Mouse (Mus musculus) stomach, postnatal 0 days (tissue): Measurements from ENCODE around the gene Gm12117. TPM values are rescaled to one million over a fixed set of nuclear protein-coding genes. Genes with fewer than 3 reads are reported as not detected.

ENCODE experiments used
- ATAC-seq: fragments of 200-750 bp; cut with Nextera tagmentation; 2 replicates; pipeline ENCODE4 v1.8.0; 2017; ENCODE audit not compliant: low FRiP score, low TSS enrichment
- DNase-seq: peaks from one replicate; pipeline ENCODE4 v3.0.0-alpha.2; 2016; ENCODE audit warnings: low spot score
- H3K27ac ChIP-seq: fragments of 300-500 bp; sonication (generic); replicated peaks from 2 replicates; pipeline ENCODE4 v1.5.1; 2014; ENCODE audit warnings: mild to moderate bottlenecking, control low read depth
- H3K27me3 ChIP-seq: fragments of 300-500 bp; sonication (generic); 2 replicates; pipeline ENCODE4 v1.6.1; 2014; ENCODE audit warnings: low read length; ENCODE audit not compliant: control insufficient read depth, insufficient read depth
- H3K36me3 ChIP-seq: fragments of 300-500 bp; sonication (generic); 2 replicates; pipeline ENCODE4 v1.6.1; 2014; ENCODE audit warnings: low read length, mixed read lengths; ENCODE audit not compliant: control insufficient read depth, insufficient read depth
- H3K4me1 ChIP-seq: fragments of 300-500 bp; sonication (generic); replicated peaks from 2 replicates; pipeline ENCODE4 v1.6.1; 2014; ENCODE audit warnings: antibody characterized with exemption; ENCODE audit not compliant: control insufficient read depth, insufficient read depth
- H3K4me2 ChIP-seq: fragments of 300-500 bp; sonication (generic); replicated peaks from 2 replicates; pipeline ENCODE4 v1.6.1; 2014; ENCODE audit warnings: low read depth, mild to moderate bottlenecking, control low read depth, moderate library complexity
- H3K4me3 ChIP-seq: fragments of 300-500 bp; sonication (generic); 2 replicates; pipeline ENCODE4 v1.5.1; 2014; ENCODE audit warnings: low read depth, low read length, control low read depth
- H3K9ac ChIP-seq: fragments of 300-500 bp; sonication (generic); 2 replicates; pipeline ENCODE4 v1.6.1; 2014; ENCODE audit warnings: mild to moderate bottlenecking, low read length, control low read depth, mixed read lengths
- H3K9me3 ChIP-seq: fragments of 300-500 bp; sonication (generic); 2 replicates; pipeline ENCODE4 v1.6.1; 2016; ENCODE audit warnings: low read length; ENCODE audit not compliant: control insufficient read depth
- CTCF ChIP-seq: IDR thresholded peaks from 2 replicates; pipeline ENCODE4 v1.5.1; 2016; ENCODE audit warnings: antibody characterized with exemption, low read depth, mild to moderate bottlenecking, moderate library complexity
- EP300 ChIP-seq: optimal IDR thresholded peaks from 2 replicates; pipeline ENCODE3; 2016; ENCODE audit warnings: antibody characterized with exemption
- WGBS: fragments of 180-500 bp; shearing (Covaris S2); extraction: QIAGEN DNeasy Blood & Tissue Kit; methylation state at CpG from one replicate; pipeline ENCODE4 v1.1.7; 2014; 5-methylcytosine and 5-hydroxymethylcytosine counted together
- polyA plus RNA-seq: library from polyadenylated mRNA; unstranded; fragments of >200 nt; fragmentation: Nextera tagmentation; extraction: Ambion mirVana; gene quantifications from 2 replicates; pipeline ENCODE4 v1.2.1, GENCODE M21; 2015

Gene Gm12117
- polyA plus RNA-seq, 1 experiment from 2014 or later = not detected

DNA sequence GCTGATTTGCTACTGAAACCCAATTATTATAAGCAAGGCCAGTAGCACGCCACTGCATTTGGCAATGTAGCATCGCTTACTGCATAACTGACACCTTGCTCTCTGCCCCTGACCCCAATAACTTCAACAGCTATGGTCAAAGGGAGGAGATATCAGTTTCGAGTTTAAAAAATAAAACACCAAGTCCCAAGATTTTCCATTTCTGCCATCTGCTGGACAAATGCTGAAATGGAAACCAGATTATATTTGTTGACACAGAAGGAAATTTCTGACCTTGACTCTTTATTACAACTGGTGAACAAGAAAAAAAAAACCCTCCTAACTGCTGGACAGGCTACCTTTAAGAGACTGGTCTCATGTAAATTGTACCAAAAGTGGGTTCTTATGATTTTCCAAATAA lies 18.9 kb upstream of the Gm12117 start:
- no peaks in the 10 kb centered on the region for H3K9me3 ChIP-seq
- H3K36me3 ChIP-seq = no peaks in the 10 kb centered on the region
- ATAC-seq (no peak), DNase-seq (no peak)
- no peak overlapping the region for H3K9ac ChIP-seq
- TF ChIP-seq CTCF (peak; percentile 73), EP300 (no peak)
- H3K4me2 ChIP-seq = no peak overlapping the region
- H3K27ac ChIP-seq = no peak overlapping the region
- H3K27me3 ChIP-seq = no peaks in the 10 kb centered on the region
- 33% methylated on average over 3 of the region's 3 CpGs for WGBS
- no peaks in the 10 kb centered on the region for H3K4me1 ChIP-seq
- H3K4me3 ChIP-seq = no peak overlapping the region

DNA sequence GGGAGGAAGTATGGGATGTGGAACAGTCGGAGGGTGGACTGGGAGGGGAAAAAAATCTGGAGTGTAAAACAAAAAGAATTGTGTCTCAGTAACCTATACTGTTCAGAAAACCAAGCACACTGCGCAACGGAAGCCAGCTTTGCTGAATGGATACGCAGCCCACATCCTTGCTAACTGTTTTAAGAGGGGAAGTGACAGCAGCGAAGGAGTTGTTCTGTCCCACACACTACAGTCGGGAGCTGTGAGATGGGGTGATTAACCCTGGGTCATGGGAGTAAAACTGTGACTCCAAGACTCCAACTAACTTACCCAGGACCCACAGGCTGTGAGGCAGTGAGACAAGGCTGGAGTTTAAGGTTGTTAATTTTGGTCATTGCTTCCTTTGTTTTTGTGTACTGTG lies 17.5 kb upstream of the Gm12117 start:
- DNase-seq = no peak
- H3K27me3 ChIP-seq = no peaks in the 10 kb centered on the region
- H3K4me3 ChIP-seq = no peak overlapping the region
- H3K36me3 ChIP-seq = no peaks in the 10 kb centered on the region
- H3K4me2 ChIP-seq = no peak overlapping the region
- H3K4me1 ChIP-seq = no peaks in the 10 kb centered on the region
- no peak overlapping the region for H3K27ac ChIP-seq
- TF ChIP-seq EP300 (no peak), CTCF (no peak)
- 57% methylated on average over 6 of the region's 6 CpGs for WGBS
- no peak for ATAC-seq
- H3K9me3 ChIP-seq = no peaks in the 10 kb centered on the region
- no peak overlapping the region for H3K9ac ChIP-seq

DNA sequence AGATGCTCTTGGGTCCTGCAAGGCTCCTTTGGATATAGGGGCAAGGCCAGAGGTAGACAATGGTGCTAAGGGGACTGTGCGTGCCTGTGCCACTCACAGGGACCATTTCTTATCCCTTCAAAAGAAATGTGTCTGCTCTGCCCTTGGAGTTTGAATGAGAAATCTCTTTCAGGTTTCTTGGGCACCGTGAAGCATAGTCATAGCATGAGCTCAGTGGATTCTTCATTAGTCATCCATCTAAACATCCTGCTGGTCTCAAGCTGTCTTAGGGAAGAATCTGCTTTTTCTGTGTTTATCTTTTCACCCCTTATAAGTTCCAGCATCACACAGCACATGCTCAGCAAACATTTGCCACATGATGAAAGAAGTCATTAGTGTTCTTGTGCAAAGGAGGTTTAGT lies 2.0 kb upstream of the Gm12117 start:
- H3K9ac ChIP-seq = no peak overlapping the region
- H3K36me3 ChIP-seq = no peaks in the 10 kb centered on the region
- no peaks in the 10 kb centered on the region for H3K4me1 ChIP-seq
- TF ChIP-seq EP300 (no peak), CTCF (no peak)
- no peak overlapping the region for H3K4me2 ChIP-seq
- H3K27ac ChIP-seq = no peak overlapping the region
- WGBS = 81% methylated on average over 2 of the region's 2 CpGs
- ATAC-seq = no peak
- H3K27me3 ChIP-seq = no peaks in the 10 kb centered on the region
- no peaks in the 10 kb centered on the region for H3K9me3 ChIP-seq
- no peak for DNase-seq
- H3K4me3 ChIP-seq = no peak overlapping the region

DNA sequence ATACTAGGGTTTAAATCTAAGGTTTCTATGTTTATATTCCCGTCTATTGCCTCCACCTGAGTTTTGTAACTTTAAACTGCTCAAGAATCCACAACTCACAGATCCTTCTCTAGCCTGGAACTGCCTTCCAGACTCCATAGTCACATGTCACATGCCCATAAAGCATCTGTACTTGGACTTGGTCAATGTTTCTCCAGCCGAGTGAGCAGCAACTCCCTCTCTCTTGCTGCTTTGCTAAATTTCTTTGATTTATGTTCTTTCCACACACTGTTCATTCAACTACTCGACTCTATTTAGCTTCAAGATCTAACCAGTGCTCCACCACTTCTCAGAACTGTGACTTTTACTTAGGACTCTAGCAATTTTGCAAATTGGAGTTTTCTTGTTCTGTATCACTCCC lies 1.7 kb downstream of the Gm12117 start:
- H3K4me3 ChIP-seq = no peak overlapping the region
- ATAC-seq (no peak), DNase-seq (no peak)
- H3K4me1 ChIP-seq = no peaks in the 10 kb centered on the region
- TF ChIP-seq EP300 = no peak
- TF ChIP-seq CTCF = no peak
- no peaks in the 10 kb centered on the region for H3K27me3 ChIP-seq
- H3K36me3 ChIP-seq = no peaks in the 10 kb centered on the region
- 53% methylated on average over 3 of the region's 3 CpGs for WGBS
- no peak overlapping the region for H3K27ac ChIP-seq
- H3K9me3 ChIP-seq = no peaks in the 10 kb centered on the region
- no peak overlapping the region for H3K4me2 ChIP-seq
- no peak overlapping the region for H3K9ac ChIP-seq

DNA sequence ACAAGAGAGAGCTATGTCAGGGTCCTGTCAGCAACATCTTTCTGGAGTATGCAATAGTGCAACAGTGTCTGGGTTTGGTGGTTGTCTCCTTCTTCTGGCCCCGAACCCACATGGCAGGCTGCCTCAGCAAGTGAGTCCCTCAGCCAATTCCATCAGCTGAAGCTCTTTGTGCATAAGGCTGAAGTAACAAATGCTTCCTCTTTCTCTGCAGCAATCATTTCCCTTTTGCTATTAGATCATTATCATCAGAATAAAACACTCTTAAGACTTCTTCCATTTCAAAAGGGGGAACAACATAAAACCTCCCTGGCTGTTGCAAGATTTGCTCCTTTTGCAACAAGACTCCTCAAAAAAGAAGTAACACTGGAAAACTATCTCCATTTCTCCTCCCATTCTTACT lies 2.2 kb downstream of the Gm12117 start:
- no peaks in the 10 kb centered on the region for H3K9me3 ChIP-seq
- no peak for DNase-seq
- WGBS = 85% methylated on average over 1 of the region's 1 CpGs
- H3K9ac ChIP-seq = no peak overlapping the region
- no peaks in the 10 kb centered on the region for H3K27me3 ChIP-seq
- H3K4me3 ChIP-seq = no peak overlapping the region
- no peak for TF ChIP-seq CTCF
- no peak for TF ChIP-seq EP300
- H3K4me1 ChIP-seq = no peaks in the 10 kb centered on the region
- H3K36me3 ChIP-seq = no peaks in the 10 kb centered on the region
- H3K4me2 ChIP-seq = no peak overlapping the region
- no peak for ATAC-seq
- H3K27ac ChIP-seq = no peak overlapping the region

DNA sequence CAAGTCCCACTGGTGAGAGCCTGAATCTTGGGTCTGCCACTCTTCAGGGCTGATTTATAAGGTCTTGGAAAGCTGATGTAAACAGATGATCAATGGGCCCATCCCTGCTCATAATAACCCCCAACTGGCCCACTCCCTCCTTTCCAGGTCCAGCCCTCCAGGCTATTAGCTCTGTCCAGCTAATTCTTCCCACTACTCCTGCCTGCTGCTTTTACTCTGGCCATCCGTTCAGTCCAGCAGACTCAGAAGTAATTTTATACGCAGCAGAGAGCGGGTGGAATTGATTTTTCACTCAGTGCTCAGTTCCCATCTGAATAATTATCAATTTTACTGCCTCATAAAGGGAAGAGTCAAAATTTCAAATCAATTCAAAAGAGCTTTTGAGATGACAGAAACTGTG lies 36.2 kb downstream of the Gm12117 start:
- TF ChIP-seq EP300 = no peak
- no peak for TF ChIP-seq CTCF
- Histone ChIP-seq H3K9me3 (no peaks in the 10 kb centered on the region), H3K36me3 (no peaks in the 10 kb centered on the region), H3K27ac (no peak overlapping the region), H3K4me2 (no peak overlapping the region), H3K4me1 (no peaks in the 10 kb centered on the region), H3K9ac (no peak overlapping the region), H3K27me3 (no peaks in the 10 kb centered on the region), H3K4me3 (no peak overlapping the region)
- DNase-seq (no peak), ATAC-seq (no peak)
- WGBS = 73% methylated on average over 3 of the region's 3 CpGs

DNA sequence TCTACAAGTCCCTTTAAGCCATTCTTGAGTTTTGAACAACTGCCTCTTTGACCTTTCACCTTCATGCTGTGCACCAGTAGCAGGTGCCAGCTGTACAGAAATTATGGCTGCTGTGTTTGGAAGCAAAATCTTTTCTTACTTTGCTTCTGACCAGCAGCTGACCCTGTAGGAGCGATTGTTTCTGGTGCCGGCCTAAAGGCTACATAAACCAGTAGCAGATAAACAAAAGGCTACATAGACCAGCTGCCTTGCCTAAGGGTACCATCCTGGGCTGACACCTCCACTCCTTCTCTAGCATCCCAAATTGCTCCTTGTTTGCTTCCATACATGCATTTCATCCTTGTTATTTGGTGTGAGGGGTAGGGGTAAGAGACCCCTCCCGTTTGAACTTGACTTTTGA lies 42.4 kb downstream of the Gm12117 start:
- WGBS = 53% methylated on average over 3 of the region's 3 CpGs
- no peak overlapping the region for H3K9ac ChIP-seq
- H3K9me3 ChIP-seq = no peaks in the 10 kb centered on the region
- H3K4me3 ChIP-seq = no peak overlapping the region
- no peak for ATAC-seq
- no peak overlapping the region for H3K27ac ChIP-seq
- no peak overlapping the region for H3K4me2 ChIP-seq
- TF ChIP-seq EP300 = no peak
- no peak for TF ChIP-seq CTCF
- no peaks in the 10 kb centered on the region for H3K36me3 ChIP-seq
- DNase-seq = no peak
- H3K4me1 ChIP-seq = no peaks in the 10 kb centered on the region
- no peaks in the 10 kb centered on the region for H3K27me3 ChIP-seq
